Mouse (Mus musculus): ENCODE data around the gene Tmem140.

Tmem140 gene

GRCm38 (mm10) chr6:34909631-34910345, 46.8 kb downstream of the Tmem140 start:
- no peak for DNase-seq (ENCODE audit: low spot score)

DNA sequence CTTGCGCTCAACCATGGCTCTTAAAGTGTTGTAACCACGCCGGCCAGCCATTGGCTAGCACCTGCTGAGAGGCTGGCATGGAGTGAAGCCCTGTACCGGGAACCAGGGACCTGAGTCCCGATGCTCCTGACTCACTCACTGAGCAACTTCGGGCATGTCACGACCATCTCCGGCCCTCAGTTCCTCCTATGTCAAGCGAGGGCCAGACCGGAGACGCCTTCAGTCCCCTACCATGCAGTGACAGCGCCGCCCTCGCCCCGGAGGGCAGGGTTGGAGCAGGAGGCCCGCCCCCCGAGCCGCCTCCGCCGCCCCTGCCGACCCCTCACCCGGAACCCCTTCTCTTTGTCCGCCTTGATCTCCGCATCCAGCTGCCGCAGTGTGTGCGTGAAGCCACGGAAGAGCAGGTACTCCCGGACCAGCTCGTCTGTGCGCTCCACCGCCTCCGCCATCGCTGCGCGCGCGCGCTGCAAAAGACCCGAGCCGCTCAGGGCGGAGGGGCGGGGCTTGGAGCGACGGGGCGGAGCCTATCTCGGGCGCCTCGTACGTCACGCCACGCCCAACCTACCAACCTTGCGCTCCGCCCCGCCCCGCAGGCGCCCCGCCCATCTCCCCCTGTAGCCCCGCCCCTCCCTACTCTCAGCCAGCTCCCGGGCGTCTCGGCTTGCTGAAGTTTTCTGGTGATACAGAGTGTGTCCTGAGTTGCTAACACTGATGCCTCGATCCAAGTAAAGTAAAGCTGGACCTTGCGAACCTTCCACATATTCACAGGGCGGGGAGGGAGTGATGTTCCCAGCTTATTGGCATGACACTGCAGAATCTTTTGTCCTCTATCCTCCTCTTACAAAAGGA, 47.6 kb downstream of the Tmem140 start, which contains the start of gene Wdr91:
Gene Wdr91 (minus strand): TSS at position 506 of the 849 bp plus-strand sequence.
- DNase-seq (ENCODE audit: low spot score), result peak; percentile 94

GRCm38 (mm10) chr6:34913341-34914040, 50.5 kb downstream of the Tmem140 start:
- DNase-seq (ENCODE audit: low spot score), result no peak

GRCm38 (mm10) chr6:34914462-34914861, 51.5 kb downstream of the Tmem140 start:
- no peak for DNase-seq (ENCODE audit: low spot score)

- no peak for DNase-seq (ENCODE audit: low spot score)
Measured at GRCm38 (mm10) chr6:34919146-34919545, 56.2 kb downstream of the Tmem140 start.

GRCm38 (mm10) chr6:34919956-34920355, 57.0 kb downstream of the Tmem140 start, which contains the start of gene Stra8:
Stra8 (plus strand) TSS chr6:34920163.
- no peak for DNase-seq (ENCODE audit: low spot score)

DNA sequence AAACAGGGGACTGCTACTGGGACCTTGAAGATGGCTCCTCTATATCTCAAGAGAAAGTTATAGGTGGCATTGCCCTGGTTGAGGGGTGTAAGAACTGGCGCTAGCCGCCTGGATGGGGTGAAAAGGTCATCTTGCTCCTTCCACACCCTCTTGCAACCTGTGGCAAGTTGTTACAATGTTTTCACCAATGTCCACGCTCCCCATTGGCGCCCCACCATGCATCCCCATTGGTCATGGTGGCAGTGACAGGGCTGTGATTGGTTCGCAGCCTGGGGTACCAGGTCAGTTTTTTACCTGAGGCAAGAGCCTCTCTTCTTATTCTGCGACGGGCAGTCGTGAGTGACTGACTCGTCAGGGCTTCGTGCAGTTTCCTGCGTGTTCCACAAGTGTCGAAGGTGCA, 57.7 kb downstream of the Tmem140 start:
- DNase-seq (ENCODE audit: low spot score), result no peak

- DNase-seq (ENCODE audit: low spot score), result peak; percentile 47
Measured at GRCm38 (mm10) chr6:34921941-34922340, 59.0 kb downstream of the Tmem140 start.

Measured in layer of hippocampus, adult 11-12 months (tissue).